Mouse (Mus musculus): ENCODE measurements around the gene Chchd1.

Gene Chchd1

DNA sequence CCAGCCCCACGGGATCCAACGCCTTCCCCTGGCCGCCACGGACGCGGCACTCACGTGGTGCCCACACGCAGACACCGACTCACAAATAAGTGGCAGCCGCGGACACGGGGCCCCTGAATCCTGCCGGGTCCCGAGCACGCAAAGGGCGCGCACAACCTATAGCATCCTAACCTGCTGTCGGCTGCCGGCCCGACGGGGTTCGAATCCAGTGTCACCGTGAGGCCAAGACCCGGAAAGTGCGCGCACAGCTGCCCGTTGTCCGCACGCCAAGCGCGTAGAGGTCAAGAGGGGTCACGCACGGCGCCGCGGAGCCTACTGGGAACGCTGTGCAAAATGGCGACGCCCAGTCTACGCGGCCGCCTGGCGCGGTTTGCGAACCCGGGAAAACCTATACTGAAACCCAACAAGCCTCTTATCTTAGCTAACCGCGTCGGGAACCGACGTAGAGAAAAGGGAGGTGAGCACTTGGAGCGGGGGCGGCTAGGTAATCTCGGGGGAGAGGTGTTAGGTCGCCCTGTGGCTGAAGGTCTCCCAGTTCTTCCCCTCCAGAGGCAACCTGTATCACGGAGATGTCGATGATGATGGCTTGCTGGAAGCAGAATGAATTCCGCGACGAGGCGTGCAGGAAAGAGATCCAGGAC is at the start of gene Chchd1:
Gene Chchd1 (plus strand): TSS at position 266 of the 641 bp plus-strand sequence.
- DNase-seq, result peak; percentile 80 to 83

DNA sequence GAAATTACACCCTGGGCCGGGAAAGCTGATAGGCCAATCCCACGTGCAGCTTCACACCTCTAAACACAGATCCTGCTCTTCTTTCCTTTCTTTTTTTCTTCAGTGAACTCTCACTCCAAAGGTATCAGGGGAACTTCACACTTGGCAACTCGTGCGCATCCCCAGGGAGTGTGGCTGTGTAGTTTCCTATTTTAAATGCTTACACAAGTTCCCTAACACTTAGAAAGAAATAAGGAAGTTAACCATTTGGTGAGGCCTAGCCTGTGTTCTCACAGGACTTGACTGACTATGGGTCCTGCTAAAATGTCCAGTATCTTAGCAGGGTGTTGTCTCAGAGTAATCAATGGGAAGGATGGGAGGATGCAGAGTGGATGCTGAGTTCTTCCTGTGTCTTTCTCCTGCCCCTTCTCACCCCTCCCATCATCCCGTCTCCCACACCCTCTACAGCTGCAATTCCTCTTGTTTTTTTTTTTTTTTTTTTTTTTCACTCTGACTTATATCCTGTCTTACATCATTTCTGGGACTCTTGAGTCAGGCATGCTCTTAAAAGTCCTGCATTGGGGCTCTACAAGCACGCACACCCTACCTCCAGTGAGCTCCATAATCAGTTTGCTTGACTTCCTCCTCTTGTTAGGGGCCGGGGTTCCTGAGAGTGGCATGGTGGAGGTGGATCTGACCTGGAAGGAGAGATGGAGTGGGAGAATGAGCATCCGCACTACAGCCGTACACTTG is 48.0 kb upstream of the Chchd1 start:
- no peak for DNase-seq

DNA sequence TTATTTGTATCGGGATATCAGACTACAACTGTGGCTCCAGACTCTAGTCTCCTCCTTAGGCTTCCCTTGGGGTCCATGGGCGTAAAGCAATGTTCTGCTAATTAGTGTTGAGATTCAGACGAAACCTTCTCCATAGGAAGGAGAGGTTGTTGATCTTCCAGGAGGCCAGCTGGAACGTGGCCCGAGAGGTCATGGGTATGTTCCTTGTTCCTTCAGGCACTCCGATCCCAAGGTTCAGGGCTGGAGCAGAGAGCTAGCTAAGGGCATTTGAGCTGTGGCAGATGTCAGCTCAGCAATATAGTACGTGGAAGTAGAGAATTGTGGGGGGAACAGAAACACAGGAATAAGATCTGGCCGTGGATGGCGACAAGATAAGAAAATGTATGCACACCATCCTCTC is 47.1 kb upstream of the Chchd1 start:
- no peak for DNase-seq

DNA sequence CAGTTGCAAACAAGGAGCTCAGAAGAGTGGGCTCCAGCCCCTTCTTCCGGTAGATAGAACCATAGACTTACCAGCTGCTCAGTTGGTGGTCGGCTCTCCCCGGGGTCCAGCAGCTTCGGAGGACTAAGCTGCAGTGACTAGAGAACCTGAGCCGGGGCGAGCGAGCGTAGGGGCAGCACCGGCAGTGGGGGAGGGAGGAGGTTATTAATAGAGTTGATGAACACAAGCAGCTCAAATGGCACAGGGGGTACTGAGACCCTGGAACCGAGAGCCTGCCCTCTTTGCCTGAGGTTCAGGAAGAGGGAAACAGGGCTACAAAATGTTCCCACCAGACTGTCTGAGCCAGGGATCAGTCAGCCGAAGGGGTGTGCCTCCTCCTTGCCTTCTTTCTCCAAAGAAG is 46.4 kb upstream of the Chchd1 start, which contains the start of gene Myoz1:
Gene Myoz1 (minus strand): TSS at position 180 of the 400 bp plus-strand sequence.
- DNase-seq, result no peak

DNA sequence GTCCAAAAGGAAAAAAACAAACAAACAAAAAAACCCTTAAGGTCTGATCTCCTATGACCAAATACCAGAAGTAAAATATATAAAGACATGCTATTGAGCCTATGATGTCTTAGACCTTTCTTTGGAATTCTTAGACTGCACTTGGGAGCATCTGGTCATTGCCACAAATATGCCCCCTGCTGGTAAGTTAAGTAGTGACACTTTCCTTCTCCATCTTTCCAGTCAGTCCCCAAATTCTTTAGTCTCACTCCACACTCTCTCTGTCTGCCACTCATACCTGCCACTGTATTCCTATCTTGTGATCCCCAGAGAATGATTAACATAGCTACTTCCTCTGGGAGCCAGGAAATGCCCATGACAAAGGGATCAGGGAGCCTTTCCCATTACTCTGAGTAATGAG is 44.5 kb upstream of the Chchd1 start:
- DNase-seq, result no peak

DNA sequence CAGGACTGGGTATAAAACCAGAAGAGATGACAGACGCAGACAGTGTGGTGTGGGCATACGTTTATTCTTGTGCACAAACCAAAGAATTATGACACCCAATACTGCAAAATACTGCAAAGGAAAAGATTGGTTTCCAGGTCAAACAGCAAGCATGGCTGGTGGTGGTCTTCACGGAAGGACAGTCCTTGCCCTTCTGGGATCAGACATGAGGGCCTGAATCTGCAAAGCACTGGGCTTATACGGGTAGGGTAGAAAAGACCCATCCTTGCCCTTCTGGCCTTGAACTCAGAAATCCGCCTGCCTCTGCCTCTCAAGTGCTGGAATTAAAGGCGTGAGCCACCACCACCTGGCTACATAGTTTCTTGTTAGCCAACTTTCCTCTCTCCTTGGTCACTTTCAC is 43.9 kb upstream of the Chchd1 start:
- no peak for DNase-seq

DNA sequence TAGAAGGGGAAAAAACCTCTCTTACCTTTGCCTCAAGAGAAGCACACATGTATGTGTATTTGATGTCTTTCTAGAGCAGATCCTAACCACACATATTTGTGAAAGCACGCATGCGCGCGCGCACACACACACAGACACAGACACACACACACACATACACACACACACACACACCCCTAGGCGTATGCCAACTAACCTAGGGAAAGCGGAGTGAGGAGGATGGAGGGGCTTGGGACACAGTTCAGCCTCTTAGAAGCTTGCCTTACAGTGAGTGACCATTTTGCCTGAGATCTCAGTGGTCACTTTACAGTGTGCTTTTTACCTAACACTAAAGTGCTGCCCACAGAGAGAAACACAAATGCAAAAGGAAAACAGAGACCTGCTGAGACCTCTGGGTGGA is 43.1 kb upstream of the Chchd1 start:
- no peak for DNase-seq

DNA sequence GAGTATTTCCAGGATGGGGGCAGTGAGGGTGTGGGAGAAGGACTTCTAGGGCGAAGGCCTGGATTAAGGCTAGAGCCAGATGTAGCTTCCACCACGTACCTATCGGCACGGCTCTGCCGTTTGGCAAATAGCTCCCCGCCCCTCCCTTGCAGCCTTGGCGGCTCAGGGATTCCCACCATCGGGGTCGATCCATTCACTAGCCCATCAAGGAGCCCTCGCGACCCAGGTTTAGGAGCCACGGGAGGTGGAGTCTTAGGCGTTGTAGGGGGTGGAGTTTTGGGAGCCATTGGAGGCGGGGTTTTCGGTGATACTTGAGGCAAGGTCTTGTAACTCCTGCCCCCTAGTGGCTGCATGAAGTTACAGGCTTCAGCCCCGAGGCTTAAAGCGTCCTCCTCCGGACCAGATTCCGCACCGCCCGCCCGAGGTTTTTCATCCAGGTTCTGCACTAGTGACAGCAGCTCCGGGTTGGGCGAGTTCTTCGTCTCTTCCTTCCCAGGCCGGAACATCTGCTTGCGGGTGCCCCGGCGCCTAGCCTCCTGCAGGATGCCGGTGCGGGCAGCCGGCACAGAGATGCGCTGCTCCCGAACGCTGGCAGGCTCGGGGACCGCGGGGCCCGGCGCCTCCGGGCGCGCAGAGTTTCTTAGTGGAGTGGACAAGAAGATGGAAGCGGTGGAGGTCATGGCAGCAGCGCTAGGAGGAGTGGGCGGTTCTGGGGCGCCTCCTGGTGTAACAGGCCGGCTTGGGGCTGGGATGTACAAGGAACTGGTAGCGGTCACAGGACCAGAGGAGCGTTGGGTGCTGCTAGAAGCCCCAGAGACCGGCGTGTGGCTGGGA is 41.8 kb upstream of the Chchd1 start:
- DNase-seq, result peak; percentile 89

DNA sequence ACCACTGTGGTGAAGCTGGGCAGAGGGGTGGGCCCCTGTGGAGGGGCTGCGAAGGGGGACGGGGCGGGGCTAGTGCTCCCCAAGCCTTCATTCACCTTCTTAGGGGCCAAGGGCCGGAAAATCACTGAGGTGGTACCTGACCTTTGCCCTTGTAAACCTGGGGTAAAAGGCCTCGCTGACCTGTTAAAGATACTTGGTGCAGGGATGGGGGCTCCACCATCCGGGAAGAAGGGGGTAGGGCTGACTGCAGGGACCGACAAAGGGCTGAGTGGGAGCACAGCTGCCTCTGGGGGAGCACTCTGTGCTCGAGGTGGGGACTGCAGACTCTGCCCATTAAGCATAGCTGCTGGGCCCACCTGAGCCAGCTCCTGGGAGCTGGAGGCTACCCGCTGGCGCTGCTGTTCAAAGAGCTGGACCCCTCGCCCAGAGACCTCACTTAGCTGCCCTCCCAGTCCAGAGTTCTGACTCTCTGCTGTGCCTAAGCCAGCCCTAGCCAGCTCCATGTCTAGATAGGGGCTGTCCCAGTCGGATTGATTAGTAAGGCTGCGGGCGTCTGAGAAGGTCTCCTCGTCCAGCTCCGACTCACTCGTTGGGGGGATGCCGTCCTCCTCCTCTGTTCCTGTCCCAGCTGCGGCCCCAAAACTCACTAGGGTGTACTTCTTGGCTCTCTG is 41.0 kb upstream of the Chchd1 start:
- DNase-seq, result peak in 1 of 2 experiments; percentile 31

DNA sequence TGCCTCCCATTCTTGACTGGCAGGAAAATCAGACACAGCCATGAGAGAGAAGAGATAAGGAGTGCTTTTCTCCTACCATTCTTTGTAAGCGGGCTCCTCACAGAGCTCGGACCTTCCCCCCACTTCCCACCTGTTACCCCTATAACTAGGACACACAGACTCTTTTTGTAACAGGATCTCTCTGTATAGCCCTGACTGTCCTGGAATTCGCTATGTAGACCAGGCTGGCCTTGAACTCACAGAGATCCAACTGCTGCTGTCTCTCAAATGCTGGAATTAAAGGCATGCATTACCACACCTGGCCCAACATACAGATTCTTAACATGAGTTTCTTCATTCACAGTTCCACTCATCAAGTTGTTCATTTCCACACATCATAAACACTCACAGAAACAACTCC is 40.1 kb upstream of the Chchd1 start:
- no peak for DNase-seq

DNA sequence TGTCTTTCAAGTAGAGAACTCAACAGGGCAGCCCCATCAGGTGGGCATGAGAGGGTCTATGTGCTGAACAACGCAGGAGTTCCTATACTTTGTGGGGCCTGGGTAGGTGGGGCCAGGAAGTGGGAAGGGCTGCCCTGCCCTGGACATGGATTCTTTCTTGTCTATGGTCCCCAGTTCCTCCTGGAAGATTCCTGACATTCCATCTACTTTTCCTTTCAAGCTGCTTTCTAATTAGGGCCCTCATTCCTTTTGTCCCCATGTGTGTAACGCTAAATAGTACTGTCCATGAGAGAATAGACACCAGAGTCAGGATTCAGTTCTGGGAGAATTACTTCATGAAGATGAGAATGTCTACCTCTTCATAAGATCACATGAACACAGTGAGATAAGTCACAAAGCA is 39.2 kb upstream of the Chchd1 start:
- DNase-seq, result no peak

DNA sequence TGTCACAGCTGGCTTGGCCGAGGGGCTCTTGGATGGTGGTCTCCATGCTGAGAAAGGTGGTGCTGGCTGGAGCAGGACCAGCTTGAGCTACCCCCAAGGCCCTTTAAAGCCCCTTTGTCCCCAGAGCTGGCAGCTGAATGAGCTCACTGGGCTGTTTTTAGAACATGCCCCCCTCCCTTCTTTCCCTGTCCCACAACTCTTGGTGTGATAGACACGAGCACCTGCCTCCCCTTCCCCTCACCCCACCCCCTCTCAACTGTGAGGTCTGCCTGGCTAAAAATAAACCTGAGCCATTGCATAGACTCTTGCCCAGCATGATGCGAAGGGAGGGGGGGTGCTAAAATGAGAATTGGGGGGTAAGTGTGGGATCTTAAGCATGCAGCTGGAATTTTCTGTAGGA is 38.4 kb upstream of the Chchd1 start:
- no peak for DNase-seq

DNA sequence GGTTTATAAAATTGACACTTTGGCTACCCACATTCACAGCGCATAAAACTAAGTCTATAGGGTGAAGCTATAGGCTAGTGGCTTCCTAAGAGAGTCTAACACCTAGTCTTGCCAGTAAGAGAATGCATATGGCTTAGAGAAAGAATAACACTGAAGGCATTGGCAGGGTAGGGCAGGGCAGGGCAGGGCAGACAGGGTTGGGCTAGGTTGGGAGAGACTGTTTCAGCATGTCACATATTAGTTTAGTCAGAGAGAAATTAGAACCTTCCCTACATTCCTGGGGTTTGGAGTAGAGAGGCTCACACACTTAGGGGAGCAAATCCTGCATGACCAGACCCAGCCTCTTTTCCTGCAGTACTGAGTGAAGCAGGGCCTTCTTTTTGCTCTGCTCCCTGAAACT is 35.3 kb upstream of the Chchd1 start:
- DNase-seq, result no peak

DNA sequence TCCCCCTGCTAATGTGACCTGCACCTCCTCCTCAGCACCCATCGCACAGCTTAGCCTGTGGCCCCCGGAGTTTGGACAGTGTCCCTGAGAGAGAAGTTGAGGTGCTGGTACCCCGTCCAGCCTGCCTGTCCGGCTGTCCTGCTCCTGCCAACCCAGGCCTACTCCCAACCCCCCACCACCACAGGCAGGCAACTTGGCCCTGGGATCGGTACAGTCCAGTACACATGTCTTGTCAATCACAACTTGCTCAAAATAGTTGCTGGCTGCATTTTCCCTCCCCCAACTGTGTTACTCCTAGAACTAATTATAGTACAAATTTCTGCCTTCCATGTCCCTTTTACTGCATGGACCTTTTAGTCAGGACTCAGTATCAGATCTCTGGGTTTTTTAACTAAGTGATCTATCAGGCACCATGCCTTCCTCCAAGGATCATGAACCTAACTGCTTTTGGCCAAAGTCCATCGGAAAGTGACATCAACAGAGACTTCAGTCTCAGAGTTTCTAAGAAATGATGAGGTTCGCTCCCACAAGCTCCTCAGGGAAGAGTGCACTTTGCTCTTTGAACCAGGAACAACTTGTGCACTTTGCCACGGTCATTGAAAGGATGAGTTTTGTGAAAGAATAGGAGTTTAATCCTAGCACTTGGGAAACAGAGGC is 34.5 kb upstream of the Chchd1 start, which contains the start of gene Synpo2l:
Gene Synpo2l (minus strand): TSS at position 201 of the 657 bp plus-strand sequence.
- no peak for DNase-seq

DNA sequence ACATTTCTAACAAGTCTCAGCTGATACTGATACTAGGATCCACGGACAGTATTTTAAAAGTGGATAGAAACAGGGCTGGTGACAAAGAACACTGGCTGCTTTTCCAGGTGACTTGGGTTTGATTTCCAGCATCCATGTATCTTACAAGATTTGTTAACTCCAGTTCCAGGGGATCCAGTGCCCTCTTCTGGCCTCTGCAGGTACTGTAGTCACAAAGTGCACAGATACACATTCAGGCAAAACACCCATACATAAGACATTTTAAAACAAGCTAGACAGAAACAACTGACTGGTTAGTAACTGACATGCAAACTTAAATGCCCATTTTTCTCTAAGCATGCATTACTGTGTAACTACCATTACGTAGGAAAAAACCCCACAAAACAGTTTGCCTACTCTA is 29.8 kb upstream of the Chchd1 start:
- DNase-seq, result peak; percentile 26 to 33

DNA sequence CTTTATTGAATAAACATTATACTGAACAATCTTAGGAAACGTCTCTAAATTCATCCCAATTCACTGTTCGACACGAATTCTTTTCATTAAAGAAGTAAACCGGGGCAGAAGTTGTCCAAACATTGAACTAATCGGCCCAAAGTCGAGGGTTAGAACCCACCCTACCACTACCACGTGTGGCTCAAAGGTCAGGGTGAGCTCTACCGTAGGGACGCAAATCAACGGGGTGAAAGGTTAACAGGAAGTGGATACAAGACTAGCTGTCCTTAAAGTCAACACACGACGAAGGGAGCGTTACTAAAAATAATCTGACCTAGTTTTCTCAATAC is 29.1 kb upstream of the Chchd1 start:
- DNase-seq, result peak; percentile 25 to 32

DNA sequence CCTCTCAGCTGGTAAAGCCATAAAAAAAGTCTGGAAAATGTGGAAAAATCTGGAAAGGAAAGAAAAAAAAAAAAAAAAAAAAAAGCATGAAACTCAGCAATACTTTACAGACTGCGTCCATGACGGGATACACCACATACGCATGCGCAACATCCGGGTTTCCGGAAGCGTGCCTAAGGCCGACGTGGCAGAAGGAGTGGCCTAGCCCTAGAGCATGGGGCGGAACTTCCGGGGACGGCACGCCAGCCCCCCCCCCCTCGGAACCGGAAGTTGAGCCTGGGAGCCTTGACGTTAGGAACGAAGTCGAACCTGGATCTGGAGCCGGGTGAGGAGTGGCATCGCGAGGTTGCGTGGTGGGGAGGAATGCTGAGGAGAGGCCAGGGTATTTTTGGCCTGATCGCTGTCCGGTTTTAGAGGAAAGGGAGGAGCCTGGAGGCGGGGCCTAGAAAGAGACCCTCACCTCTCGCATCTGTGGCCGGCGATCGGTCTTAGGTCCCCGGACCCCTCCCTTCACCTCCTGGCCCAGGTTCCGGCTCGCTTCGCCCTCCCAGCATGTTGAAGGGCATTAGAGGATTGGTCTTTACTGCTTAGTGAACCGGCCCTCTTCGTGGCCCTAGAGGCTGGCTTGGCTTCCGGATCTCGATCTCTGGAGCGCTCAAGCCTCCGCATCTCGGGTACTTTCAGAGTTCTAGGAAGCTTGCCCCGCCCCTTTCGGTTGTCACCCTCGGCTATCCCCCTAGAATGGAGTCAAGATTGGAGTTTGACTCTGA is 28.6 kb upstream of the Chchd1 start, which contains the start of gene Sec24c:
Gene Sec24c (plus strand): TSS at position 245 of the 770 bp plus-strand sequence.
- peak; percentile 96 to 97 for DNase-seq

DNA sequence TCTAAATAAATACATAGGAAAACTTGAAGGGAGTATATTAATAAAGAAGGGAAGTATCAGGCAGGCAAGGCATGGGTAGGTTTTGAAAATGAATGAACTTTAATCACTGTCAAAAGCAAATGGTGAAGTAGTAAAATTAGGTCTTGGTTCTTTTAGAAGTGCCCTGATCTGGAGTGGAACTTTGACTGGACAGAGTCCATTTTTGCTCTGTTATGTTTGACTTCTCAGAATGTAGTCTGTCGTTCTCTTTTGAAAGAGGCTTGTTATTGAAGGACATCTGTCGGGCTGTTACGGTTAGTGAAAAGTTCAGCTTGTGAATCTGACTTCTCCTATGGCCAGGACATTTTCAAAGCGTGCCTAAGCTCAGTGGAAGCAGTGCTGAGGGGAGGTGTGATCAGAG is 24.9 kb upstream of the Chchd1 start:
- DNase-seq, result no peak

DNA sequence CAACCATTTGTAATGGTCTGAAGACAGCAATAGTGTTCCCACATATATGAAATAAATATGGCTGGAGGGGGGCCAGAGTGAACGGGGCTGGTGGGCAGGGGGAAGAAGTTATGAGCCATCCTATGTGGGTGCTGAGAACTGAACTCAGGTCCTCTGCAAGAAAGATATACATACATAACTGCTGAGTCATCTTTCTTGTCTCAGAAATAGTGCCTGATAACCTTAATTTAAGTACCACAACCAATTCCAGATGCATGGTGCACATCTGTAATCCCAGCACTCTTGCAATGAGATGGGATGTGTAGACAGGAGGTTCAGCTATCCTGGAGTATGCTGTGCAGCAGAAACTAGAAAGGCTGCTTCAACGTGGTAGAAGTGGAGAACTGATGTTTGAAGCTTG is 21.1 kb upstream of the Chchd1 start:
- no peak for DNase-seq

DNA sequence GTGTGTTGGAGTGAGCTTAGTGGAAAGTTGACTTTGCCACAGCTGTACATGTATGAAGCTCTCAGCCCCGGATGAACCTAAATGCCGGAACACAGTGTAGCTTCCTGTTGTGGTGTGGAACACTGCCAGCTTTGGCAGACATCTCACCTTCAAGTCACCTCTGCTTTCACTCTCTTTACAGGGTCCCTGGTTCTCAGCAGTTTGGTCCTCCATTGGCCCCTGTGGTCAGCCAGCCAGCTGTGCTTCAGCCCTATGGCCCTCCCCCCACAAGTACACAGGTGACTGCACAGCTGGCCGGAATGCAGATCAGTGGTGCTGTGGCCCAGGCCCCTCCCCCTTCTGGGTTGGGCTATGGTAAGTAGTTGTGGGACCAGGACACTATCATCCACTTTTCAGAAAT is 20.3 kb upstream of the Chchd1 start:
- DNase-seq, result peak; percentile 73 to 80

DNA sequence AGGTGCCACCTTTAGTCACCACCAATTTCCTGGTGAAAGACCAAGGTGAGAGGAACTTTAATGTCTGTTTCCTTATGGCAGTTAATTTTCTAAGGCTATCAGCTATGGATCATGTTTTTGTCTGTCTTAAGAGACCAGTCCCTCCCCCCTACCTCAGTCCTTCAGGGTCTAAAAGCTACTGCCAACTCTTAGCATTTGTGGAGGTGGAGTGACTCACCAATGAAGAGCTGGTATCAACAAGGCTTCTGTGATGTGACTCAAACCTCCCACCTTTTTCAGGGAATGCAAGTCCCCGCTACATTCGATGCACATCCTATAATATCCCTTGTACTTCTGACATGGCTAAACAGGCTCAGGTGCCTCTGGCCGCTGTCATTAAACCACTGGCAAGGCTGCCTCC is 16.2 kb upstream of the Chchd1 start:
- DNase-seq, result no peak

DNA sequence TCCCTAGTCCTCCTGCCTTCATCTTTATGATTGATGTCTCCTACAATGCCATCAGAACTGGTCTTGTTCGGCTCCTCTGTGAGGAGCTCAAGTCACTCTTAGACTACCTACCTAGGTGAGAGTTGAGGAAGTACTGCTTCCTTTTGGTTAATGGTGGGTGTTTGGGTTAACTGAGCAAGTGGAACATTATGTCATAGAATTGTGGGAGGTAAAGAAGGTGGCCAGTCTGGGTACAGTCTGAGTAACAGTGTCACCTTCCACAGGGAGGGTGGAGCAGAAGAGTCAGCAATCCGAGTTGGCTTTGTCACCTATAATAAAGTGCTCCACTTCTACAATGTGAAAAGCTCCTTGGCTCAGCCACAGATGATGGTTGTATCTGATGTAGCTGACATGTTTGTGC is 13.8 kb upstream of the Chchd1 start:
- no peak for DNase-seq
